Mouse (Mus musculus) subcutaneous adipose tissue, adult 2 months (tissue): ENCODE measurements around the gene Nms. TPM values are rescaled to one million over a fixed set of nuclear protein-coding genes. Genes with fewer than 3 reads are reported as not detected.

ENCODE experiments used
- polyA plus RNA-seq: library from polyadenylated mRNA; depleted of rRNA; stranded (reverse); fragments of >200 nt; gene quantifications from 2 replicates; pipeline ENCODE4 v1.2.3, GENCODE M21; 2012; ENCODE audit warnings: low replicate concordance; rRNA removed

The Nms gene
- not detected in 2 replicates for polyA plus RNA-seq

DNA sequence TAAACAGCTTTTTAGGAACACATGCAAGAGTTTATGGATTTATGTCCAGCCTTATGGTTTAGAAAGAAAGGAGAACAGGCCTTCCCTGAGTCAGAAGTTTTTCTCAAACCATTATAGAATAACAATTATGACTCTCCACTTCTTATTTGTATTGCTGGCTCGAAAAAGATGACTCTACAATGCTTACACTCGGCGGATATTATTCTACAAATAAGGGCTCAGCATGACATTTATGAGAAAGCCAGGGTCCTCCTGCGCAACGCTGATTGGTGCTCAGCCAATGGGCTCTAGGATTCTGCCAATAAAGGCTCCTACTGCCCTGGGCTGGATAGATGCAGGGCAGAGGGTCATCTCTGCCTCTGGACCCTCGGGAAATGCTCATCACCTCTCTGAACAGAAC, at the start of gene Nms:
Nms (plus strand) TSS at position 301 of the 400 bp plus-strand sequence.

GRCm38 (mm10) chr1:38897431-38898248, 41.3 kb upstream of the Nms start, which contains the start of gene Chst10:
Gene Chst10, minus strand, starts transcription at chr1:38898161.

GRCm38 (mm10) chr1:38985308-38985707, 46.4 kb downstream of the Nms start, which contains the start of gene Pdcl3:
Gene Pdcl3, plus strand, starts transcription at chr1:38985608.

Other genes with a start within 250 kb of the Nms start
- 0.73 and 4.6 TPM in 2 replicates for gene Lonrf2, start 102.4 kb upstream of the Nms start, polyA plus RNA-seq
- 0.44 and 3.3 TPM in 2 replicates for gene Chst10, start 41.0 kb upstream of the Nms start, polyA plus RNA-seq
- 30.9 and 46.4 TPM in 2 replicates for gene Pdcl3, start 46.5 kb downstream of the Nms start, polyA plus RNA-seq